Mouse (Mus musculus): ENCODE data around the gene Fgf15. TPM values are rescaled to one million over a fixed set of nuclear protein-coding genes. Genes with fewer than 3 reads are reported as not detected.

The Fgf15 gene
- polyA plus RNA-seq (2015; fragmentation: Nextera tagmentation; extraction: Ambion mirVana) = 0.87 and 0.92 TPM in 2 replicates

DNA sequence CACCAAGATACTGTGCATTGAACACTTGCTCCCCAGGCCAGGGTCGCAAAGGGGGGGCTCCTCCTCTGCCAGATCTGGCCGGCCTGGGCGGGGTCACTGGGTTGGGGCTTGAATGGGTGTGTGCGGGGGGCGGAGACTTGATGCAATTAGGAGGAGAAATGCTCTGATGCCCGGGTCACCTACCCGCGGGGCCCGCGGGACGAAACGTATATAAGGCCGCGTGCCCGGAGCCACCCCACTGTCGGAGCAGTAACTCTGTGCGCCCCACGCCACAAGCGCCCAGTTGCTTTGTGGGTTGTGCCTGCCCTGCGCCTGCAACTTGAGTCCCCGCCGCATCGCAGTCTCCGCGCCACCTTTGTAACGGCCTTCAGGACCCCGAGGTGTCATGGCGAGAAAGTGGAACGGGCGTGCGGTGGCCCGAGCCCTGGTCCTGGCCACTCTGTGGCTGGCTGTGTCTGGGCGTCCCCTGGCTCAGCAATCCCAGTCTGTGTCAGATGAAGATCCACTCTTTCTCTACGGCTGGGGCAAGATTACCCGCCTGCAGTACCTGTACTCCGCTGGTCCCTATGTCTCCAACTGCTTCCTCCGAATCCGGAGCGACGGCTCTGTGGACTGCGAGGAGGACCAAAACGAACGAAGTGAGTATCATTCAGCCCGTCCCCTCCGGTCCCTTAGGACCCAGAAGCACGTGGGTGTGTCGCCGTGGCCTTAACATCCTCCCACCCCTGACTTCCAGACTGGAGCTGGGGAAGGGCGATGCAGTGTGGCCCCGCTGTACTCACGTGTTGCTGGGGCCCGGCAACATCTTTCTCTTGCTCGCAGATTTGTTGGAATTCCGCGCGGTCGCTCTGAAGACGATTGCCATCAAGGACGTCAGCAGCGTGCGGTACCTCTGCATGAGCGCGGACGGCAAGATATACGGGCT, at the start of gene Fgf15:
Fgf15 (plus strand) TSS at position 238 of the 925 bp plus-strand sequence.
- H3K9ac ChIP-seq (ENCODE audit: low read depth, low read length) = no peak within 1 kb of the TSS
- peaks cover 40% of the 10 kb centered on the region for H3K27me3 ChIP-seq (ENCODE audit: insufficient read depth, low read length)
- TF ChIP-seq CTCF (IDR thresholded peaks at IDR 0.05; ENCODE audit: low read depth) = no peak
- peaks cover 13% of the 10 kb centered on the region; the same call in 1 of the 2 replicates for H3K4me1 ChIP-seq (replicated peaks; ENCODE audit: insufficient read depth, low read length)
- H3K9me3 ChIP-seq (replicated peaks; ENCODE audit: low read length) = no peaks in the 10 kb centered on the region
- no peaks in the 10 kb centered on the region for H3K36me3 ChIP-seq (ENCODE audit: insufficient read depth, low read length)
- DNase-seq (ENCODE audit: low spot score) (no peak), ATAC-seq (replicated peaks; ENCODE audit: low FRiP score, low read depth) (peak; percentile 14; the same call in 1 of the 2 replicates)
- peak within 1 kb of the TSS; percentile 85 for H3K4me2 ChIP-seq (ENCODE audit: low read length)
- WGBS = under 1% methylated on average over 65 of the region's 65 CpGs
- peak within 1 kb of the TSS; percentile 36 for H3K4me3 ChIP-seq (replicated peaks; ENCODE audit: low read depth, low read length)
- H3K27ac ChIP-seq = no peak within 1 kb of the TSS

DNA sequence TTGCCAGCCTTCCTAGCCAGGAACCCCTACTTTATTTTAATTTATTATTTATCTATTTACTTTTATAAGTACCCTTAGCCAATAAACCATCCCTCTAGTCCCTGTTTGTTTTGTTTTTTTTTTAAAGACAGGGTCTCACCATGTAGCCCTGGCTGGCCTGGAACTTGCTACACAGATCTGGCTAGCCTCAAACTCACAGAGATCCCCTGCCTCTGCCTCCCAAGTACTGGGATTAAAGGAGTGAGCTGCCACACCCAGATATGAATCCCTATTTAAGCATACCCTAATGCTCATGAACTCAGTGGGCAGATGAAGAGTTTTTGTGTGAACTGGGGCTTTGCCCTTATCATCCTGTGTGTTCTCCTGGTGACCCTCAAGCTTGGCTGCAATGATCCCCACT, 49.3 kb upstream of the Fgf15 start, which contains the start of gene Fgf4:
Fgf4 (plus strand) TSS at position 301 of the 400 bp plus-strand sequence.
- no peaks in the 10 kb centered on the region for H3K36me3 ChIP-seq (ENCODE audit: insufficient read depth, low read length)
- H3K4me3 ChIP-seq (replicated peaks; ENCODE audit: low read depth, low read length) = no peak within 1 kb of the TSS
- ATAC-seq (replicated peaks; ENCODE audit: low FRiP score, low read depth) = no peak
- no peak within 1 kb of the TSS for H3K9ac ChIP-seq (ENCODE audit: low read depth, low read length)
- TF ChIP-seq CTCF (IDR thresholded peaks at IDR 0.05; ENCODE audit: low read depth) = no peak
- no peak for DNase-seq (ENCODE audit: low spot score)
- H3K9me3 ChIP-seq (replicated peaks; ENCODE audit: low read length) = no peaks in the 10 kb centered on the region
- no peaks in the 10 kb centered on the region; the same call in 1 of the 2 replicates for H3K27me3 ChIP-seq (ENCODE audit: insufficient read depth, low read length)
- H3K4me1 ChIP-seq (replicated peaks; ENCODE audit: insufficient read depth, low read length) = no peaks in the 10 kb centered on the region
- no peak within 1 kb of the TSS for H3K4me2 ChIP-seq (ENCODE audit: low read length)
- H3K27ac ChIP-seq = no peak within 1 kb of the TSS

DNA sequence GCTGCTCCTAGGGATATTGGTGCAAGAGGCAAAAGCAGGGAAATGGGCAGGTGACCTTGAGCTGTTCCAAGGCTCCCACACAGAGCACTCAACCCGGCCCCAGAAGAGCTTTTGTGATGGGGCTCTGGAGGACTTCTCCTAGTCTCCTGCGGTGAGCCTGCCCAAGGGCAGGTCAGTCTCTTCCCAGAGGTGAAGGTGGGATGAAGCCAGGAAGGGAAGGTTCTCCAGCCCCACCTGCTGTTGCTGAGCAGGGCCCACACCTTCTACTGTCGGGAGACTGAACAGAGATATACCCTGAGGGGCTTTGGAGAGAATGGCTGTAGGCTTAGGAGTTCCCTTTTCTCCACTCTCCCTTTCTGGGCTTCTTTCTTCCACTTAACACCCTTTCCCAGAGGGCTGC, 45.0 kb upstream of the Fgf15 start:
- WGBS = 49% methylated on average over 3 of the region's 3 CpGs
- Histone ChIP-seq H3K27me3 (ENCODE audit: insufficient read depth, low read length) (no peaks in the 10 kb centered on the region), H3K36me3 (ENCODE audit: insufficient read depth, low read length) (no peaks in the 10 kb centered on the region), H3K4me1 (replicated peaks; ENCODE audit: insufficient read depth, low read length) (no peaks in the 10 kb centered on the region), H3K9me3 (replicated peaks; ENCODE audit: low read length) (no peaks in the 10 kb centered on the region), H3K4me2 (ENCODE audit: low read length) (no peak overlapping the region), H3K4me3 (replicated peaks; ENCODE audit: low read depth, low read length) (no peak overlapping the region), H3K27ac (no peak overlapping the region), H3K9ac (ENCODE audit: low read depth, low read length) (no peak overlapping the region)
- DNase-seq (ENCODE audit: low spot score) (no peak), ATAC-seq (replicated peaks; ENCODE audit: low FRiP score, low read depth) (no peak)
- TF ChIP-seq CTCF (IDR thresholded peaks at IDR 0.05; ENCODE audit: low read depth) = no peak

DNA sequence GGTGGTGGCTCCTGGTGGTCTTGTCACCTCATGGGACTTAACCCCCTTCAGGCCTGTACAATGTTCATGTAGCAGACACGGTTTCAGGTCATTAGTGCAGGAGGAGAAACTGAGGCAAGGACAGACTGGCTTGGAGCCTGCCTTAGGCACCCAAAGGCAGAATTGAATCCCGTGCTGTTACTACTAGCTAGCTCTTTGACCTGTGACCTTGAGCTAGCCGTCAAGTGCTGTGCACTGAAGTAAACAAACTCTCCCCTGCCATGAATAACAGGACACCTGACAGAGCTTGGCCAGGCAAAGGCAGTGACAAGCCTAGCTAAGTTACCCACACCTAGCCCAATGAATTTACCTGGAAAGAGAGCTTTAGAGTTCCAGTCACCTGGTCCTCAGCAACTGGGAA, 41.4 kb upstream of the Fgf15 start:
- H3K4me3 ChIP-seq (replicated peaks; ENCODE audit: low read depth, low read length) = no peak overlapping the region
- no peak overlapping the region for H3K27ac ChIP-seq
- no peak for DNase-seq (ENCODE audit: low spot score)
- H3K4me2 ChIP-seq (ENCODE audit: low read length) = no peak overlapping the region
- H3K4me1 ChIP-seq (replicated peaks; ENCODE audit: insufficient read depth, low read length) = no peaks in the 10 kb centered on the region
- no peaks in the 10 kb centered on the region for H3K9me3 ChIP-seq (replicated peaks; ENCODE audit: low read length)
- WGBS = 36% methylated on average over 3 of the region's 3 CpGs
- no peaks in the 10 kb centered on the region for H3K36me3 ChIP-seq (ENCODE audit: insufficient read depth, low read length)
- H3K9ac ChIP-seq (ENCODE audit: low read depth, low read length) = no peak overlapping the region
- H3K27me3 ChIP-seq (ENCODE audit: insufficient read depth, low read length) = no peaks in the 10 kb centered on the region; the same call in 1 of the 2 replicates
- no peak for TF ChIP-seq CTCF (IDR thresholded peaks at IDR 0.05; ENCODE audit: low read depth)
- no peak for ATAC-seq (replicated peaks; ENCODE audit: low FRiP score, low read depth)

GRCm38 (mm10) chr7:144857158-144857557, 39.2 kb upstream of the Fgf15 start:
- no peak overlapping the region for H3K9ac ChIP-seq (ENCODE audit: low read depth, low read length)
- H3K27me3 ChIP-seq (ENCODE audit: insufficient read depth, low read length) = peaks cover 20% of the 10 kb centered on the region
- H3K4me2 ChIP-seq (ENCODE audit: low read length) = no peak overlapping the region
- H3K4me1 ChIP-seq (replicated peaks; ENCODE audit: insufficient read depth, low read length) = peaks cover 8% of the 10 kb centered on the region; the same call in 1 of the 2 replicates
- H3K27ac ChIP-seq = no peak overlapping the region
- ATAC-seq (replicated peaks; ENCODE audit: low FRiP score, low read depth) (no peak), DNase-seq (ENCODE audit: low spot score) (no peak)
- H3K4me3 ChIP-seq (replicated peaks; ENCODE audit: low read depth, low read length) = no peak overlapping the region
- 90% methylated on average over 7 of the region's 7 CpGs for WGBS
- H3K9me3 ChIP-seq (replicated peaks; ENCODE audit: low read length) = no peaks in the 10 kb centered on the region
- TF ChIP-seq CTCF (IDR thresholded peaks at IDR 0.05; ENCODE audit: low read depth) = no peak
- H3K36me3 ChIP-seq (ENCODE audit: insufficient read depth, low read length) = no peaks in the 10 kb centered on the region

- H3K4me2 ChIP-seq (ENCODE audit: low read length) = no peak overlapping the region
- peaks cover 22% of the 10 kb centered on the region for H3K27me3 ChIP-seq (ENCODE audit: insufficient read depth, low read length)
- WGBS = 81% methylated on average over 3 of the region's 3 CpGs
- H3K9me3 ChIP-seq (replicated peaks; ENCODE audit: low read length) = no peaks in the 10 kb centered on the region
- no peak overlapping the region for H3K27ac ChIP-seq
- H3K4me1 ChIP-seq (replicated peaks; ENCODE audit: insufficient read depth, low read length) = peaks cover 8% of the 10 kb centered on the region; the same call in 1 of the 2 replicates
- no peak for DNase-seq (ENCODE audit: low spot score)
- no peak overlapping the region for H3K4me3 ChIP-seq (replicated peaks; ENCODE audit: low read depth, low read length)
- no peak overlapping the region for H3K9ac ChIP-seq (ENCODE audit: low read depth, low read length)
- H3K36me3 ChIP-seq (ENCODE audit: insufficient read depth, low read length) = no peaks in the 10 kb centered on the region
- no peak for TF ChIP-seq CTCF (IDR thresholded peaks at IDR 0.05; ENCODE audit: low read depth)
- no peak for ATAC-seq (replicated peaks; ENCODE audit: low FRiP score, low read depth)
Measured at GRCm38 (mm10) chr7:144857826-144858342, 38.4 kb upstream of the Fgf15 start.
